Mouse (Mus musculus) left cerebral cortex, adult 2 months (tissue): ENCODE results near the gene Ncapd3. TPM values are rescaled to one million over a fixed set of nuclear protein-coding genes. Genes with fewer than 3 reads are reported as not detected.

Experiments
- DNase-seq, 2 experiments: peaks; one replicate each; pipeline ENCODE4 v3.0.0; 2021 to 2022; ENCODE audit warnings: low spot score in 2 of 2, mixed read lengths in 1 of 2; ENCODE audit errors: extremely low spot score in 1 of 2
- H3K27ac ChIP-seq: fragments of 200-600 bp; 2 replicates; pipeline ENCODE4 v1.8.1; 2022
- H3K4me3 ChIP-seq: fragments of 200-600 bp; 2 replicates; pipeline ENCODE4 v1.8.1; 2022
- CTCF ChIP-seq: fragments of 200-600 bp; IDR thresholded peaks from 2 replicates; pipeline ENCODE4 v1.8.1; 2022; ENCODE audit warnings: antibody characterized with exemption, mild to moderate bottlenecking, moderate library complexity
- intact Hi-C: fragments of 180-260 bp; cut with DNase I; formaldehyde crosslinking; loops from one replicate; pipeline ENCODE4 v1.15.1; 2025
- total RNA-seq, 2 experiments: library from RNA; stranded (reverse); gene quantifications; 2 replicates each; pipeline ENCODE4 v1.2.3; 2021

The Ncapd3 gene
- total RNA-seq, 2 experiments from 2014 or later, result 16.1 to 18.1 TPM

DNA sequence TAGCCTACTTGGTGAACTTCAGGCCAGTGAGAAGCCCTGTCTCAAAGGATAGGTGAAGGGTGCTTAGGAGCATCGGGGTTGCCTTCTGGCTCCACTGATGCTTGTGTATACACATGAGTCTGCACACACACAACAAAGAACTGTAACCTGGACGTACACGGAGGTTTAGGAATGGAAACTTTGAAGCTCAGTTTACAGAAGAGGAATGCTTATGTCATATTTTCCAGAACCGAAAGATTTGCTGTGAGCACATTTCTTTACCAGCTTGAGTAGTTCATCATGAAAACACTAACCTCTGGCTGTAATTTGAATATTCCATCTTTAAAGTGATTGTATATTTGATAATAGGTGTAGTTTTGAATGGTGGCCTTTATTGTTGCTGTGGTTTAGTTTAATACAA, 40.9 kb downstream of the Ncapd3 start:
- intact Hi-C loops, result no loop called here
- no peak for TF ChIP-seq CTCF
- Histone ChIP-seq H3K4me3 (no peak overlapping the region), H3K27ac (no peak overlapping the region)
- DNase-seq, result no peak

DNA sequence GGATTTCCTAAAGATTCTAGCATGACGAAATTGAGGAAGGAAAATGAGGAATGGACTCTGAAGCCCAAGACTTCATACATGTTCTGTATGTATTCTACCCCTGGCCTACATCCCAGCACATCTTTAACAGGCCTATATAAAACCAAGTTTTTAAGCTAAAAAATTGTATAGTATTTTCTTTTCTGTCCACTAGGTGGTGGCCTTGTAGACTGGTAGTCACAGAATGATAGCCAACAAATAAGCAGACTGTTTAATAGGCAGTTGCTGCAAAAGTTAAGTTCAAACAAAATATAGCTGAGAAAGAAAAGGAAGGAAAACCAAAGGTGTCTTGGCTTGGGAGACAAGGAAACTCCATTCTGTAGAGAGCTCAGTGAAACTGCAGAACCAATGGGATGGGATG, 44.7 kb downstream of the Ncapd3 start:
- H3K4me3 ChIP-seq, result no peak overlapping the region
- TF ChIP-seq CTCF, result peak; percentile 67
- no peak for DNase-seq
- H3K27ac ChIP-seq, result no peak overlapping the region
- intact Hi-C loops, result no loop called here

DNA sequence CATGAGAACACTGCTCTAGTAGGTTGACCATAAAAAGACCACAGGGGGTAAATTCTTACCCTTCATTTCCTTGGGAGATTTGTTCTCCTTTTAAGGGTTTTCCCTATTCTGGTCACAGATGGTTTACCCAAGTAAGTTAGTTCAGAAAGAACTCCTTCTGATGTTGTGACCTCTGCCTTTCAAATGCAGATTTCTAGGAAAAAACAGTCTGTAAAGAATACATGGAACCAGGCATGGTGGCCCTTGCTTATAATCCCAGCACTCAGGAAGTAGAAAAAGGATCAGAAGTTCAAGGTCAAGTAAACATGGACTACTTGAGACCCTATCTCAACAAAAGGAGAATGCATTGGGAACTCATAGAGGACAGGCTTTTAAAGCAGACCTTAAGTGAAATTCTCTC, 45.8 kb downstream of the Ncapd3 start:
- DNase-seq, result no peak
- TF ChIP-seq CTCF, result no peak
- intact Hi-C loops, result no loop called here
- no peak overlapping the region for H3K4me3 ChIP-seq
- no peak overlapping the region for H3K27ac ChIP-seq

DNA sequence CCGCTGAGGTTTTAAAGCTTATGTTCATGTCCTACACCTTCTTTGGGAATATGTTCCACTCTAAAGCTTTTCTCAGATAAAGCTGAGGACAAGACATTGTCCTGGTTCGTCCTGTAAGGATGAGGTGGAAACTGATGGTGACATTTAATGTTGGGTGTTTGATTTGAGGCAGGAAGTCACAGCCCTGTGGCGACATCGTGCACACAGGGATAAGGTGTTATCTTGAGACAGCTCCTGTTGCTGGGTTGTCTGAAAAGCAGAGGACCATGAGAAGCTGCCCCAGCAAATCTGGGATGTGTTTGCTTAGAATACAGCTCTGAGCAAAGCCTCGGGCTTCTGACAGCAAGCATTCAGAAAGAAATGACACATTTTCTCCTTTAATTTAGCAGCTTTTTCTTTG, 56.3 kb downstream of the Ncapd3 start:
- TF ChIP-seq CTCF, result no peak
- H3K4me3 ChIP-seq, result no peak overlapping the region
- intact Hi-C loops, result no loop called here
- no peak overlapping the region for H3K27ac ChIP-seq
- DNase-seq, result no peak

DNA sequence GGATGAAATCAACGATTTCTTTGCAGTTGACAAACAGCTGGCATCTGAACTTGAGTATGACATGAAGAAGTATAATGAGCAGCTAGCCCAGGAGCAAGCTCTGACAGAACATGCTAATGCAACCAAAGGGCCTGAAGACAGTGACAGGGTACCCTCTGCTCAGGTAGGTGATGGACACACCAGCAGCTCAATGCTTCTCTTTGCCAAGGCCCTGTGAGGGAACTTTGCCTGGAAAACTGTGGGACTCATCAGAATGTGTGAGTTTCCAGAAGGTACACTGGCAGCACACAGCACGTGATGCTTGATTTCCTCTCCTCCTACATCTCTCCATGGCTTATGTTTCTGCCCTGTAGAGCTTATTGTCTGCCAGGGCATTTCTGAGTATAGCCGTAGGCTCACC, 57.4 kb downstream of the Ncapd3 start:
- no peak for DNase-seq
- intact Hi-C loops, result no loop called here
- no peak for TF ChIP-seq CTCF
- no peak overlapping the region; the same call in 1 of the 2 replicates for H3K27ac ChIP-seq
- no peak overlapping the region for H3K4me3 ChIP-seq

DNA sequence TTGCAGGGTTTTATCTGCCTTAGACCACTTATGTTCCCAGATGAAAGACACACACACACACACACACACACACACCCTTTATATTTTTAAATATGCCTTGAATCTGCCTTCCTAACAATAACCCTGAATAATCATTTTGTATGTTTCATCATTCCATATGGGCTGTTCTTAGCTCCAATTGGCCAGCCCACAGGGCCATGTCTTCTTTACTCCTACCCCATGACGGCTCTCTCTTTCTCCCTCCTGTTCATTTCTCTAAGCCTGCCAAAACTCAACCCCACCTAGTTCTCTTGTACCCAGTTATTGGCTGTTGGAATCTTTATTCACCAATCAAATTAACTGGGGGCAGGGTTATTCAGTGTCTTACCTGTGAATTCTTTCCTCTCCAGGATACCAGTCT, 60.2 kb downstream of the Ncapd3 start:
- TF ChIP-seq CTCF, result no peak
- intact Hi-C loops, result no loop called here
- no peak for DNase-seq
- Histone ChIP-seq H3K4me3 (no peak overlapping the region), H3K27ac (peak overlapping the region; percentile 66; the same call in 1 of the 2 replicates)

DNA sequence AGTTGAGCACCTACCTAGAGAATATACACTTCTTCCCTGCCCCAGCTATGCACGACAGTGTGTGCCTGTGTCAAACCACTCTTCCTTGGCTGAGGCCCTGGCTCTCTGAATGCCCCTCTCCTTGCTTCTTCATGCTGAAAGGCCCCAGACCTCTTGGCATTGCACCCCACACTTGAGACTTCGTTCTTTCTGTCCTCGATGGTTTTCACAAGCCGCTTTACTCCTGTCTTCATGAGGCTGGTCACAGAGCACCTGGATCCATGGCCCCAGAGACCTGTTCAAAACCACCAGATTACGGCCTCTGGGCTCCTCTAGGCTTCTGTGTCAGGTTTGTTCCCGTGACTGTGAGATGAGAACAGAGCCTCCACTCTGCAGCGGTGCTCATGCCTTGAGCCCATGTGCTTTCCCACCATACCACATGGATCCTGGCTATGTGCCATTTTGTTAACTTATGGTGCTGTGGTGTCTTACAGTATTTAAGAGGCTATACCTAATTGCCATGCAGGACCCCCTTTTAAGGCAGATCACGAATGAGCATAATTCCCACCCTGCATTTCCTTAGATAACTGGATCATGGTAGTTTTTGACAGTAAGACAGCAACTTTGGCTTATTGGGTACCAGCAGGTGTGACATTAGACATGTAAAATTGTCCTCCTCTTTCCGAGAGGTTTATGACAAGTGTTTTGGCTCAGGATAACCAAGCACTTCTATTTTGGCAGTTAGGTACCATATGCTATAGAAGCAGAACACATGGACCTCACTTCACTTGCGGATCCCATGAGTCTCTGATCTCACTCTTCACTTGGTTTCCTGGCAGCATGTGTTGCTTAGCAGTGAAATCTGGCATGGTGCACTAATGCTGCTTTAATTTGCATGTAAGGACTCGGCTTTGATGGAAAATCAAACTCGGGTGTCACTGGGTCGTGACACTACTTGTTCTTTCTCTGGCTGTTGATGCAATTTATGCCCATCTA, 61.1 kb downstream of the Ncapd3 start:
- no peak for DNase-seq
- Histone ChIP-seq H3K27ac (peak overlapping the region; percentile 66), H3K4me3 (no peak overlapping the region)
- no peak for TF ChIP-seq CTCF
- intact Hi-C loops, result no loop called here

DNA sequence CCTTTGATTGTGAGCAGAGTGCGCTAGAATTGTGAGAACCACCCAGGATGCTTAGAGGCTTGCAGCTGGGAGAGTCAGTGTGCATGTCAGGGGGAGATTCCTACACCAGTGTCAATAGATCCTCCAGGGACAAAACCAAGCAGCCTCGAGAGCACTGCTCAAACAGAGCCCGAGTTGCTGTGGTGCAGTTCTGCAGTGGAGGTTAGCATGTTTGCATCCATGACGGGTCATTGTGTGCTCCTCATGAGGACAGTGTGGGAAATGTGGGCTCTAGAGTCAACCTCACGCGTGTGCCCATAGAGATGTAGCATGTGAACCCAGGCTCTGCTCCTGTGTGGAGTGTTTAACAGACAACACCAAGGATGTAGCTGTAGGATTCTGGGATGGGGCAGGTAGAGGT, 62.9 kb downstream of the Ncapd3 start:
- no peak for TF ChIP-seq CTCF
- Histone ChIP-seq H3K4me3 (no peak overlapping the region), H3K27ac (no peak overlapping the region)
- no peak for DNase-seq
- intact Hi-C loops, result no loop called here

DNA sequence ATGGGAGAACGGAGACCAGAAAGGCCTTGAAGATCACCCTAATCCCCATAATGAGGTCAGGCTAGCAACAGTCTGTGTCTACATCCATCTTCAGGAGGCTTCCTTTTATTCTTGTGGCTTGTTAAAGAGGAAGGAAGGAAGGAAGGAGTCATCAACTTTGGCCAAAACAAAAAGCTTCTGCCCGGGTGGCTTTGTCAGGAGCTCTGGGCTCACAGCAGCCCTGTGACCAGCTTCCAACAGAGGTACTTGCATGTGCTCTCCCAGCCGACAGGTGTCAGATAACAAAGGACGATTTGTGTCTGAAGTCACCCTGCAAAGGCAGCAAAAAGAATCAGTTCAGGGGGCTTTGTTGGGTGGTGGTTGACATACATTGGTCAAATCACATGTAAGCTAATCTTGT, 68.1 kb downstream of the Ncapd3 start:
- Histone ChIP-seq H3K27ac (no peak overlapping the region), H3K4me3 (no peak overlapping the region)
- intact Hi-C loops, result no loop called here
- DNase-seq, result no peak
- TF ChIP-seq CTCF, result no peak

DNA sequence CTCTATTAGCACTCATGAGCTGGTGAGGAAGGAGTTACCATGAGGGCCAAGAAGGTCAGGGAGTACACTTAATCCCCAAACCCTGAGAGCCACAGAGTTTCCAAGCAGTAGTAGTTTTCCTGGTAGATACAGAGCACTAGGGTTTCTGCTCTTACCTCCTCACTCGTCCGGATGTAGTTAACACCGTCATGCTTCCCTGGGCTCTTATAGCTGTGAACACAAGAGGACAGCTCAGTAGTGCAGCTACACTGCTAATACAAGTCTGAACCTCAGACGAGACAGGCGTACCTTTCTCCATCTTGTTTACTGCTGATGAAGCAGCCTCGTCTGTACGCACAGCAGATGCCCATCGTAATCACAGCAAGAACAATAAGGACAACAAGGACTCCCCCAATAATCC, 68.6 kb downstream of the Ncapd3 start:
- TF ChIP-seq CTCF, result no peak
- no peak for DNase-seq
- Histone ChIP-seq H3K27ac (no peak overlapping the region), H3K4me3 (no peak overlapping the region)
- intact Hi-C loops, result no loop called here

DNA sequence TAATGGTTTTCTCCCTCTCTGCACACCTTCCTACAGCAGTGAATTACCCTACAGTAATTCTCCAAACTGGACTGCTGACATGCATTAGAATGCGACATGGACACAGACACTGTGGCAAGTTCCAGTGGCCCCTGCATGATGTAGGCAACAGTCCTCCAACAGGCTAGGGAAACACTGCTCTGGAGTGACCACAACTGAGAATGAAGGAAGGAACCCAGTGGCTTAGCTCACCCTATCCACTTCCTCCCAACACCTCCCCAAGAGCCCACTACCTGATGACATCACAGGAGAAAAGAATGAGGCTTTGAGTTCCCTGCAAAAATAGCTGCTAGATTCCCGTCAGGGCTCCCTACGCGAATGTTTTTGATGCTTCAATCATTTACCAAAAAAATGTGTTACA, 69.5 kb downstream of the Ncapd3 start:
- TF ChIP-seq CTCF, result no peak
- intact Hi-C loops, result no loop called here
- peak overlapping the region; percentile 15; the same call in 1 of the 2 replicates for H3K27ac ChIP-seq
- no peak overlapping the region for H3K4me3 ChIP-seq
- no peak for DNase-seq

DNA sequence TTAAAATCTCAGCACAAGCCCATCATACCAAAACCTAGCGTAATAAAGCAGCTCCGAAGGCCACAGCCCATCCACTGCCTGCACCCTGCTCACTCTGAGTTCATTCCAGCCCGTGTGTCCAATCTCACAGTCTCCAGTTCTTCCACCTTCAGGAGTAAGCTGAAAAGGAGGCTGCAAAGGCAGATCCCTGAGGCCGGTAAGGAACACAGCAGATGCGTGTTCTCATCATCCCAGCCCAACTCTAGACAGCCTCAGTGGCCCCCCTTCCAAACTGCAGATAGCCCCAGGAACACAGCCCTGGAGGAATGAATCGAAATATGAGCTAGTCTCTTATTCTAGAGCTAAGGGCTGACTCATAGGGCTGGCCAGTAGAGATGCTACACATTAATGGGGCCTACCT, 71.5 kb downstream of the Ncapd3 start:
- DNase-seq, result no peak
- no peak overlapping the region for H3K4me3 ChIP-seq
- TF ChIP-seq CTCF, result no peak
- intact Hi-C loops, result no loop called here
- H3K27ac ChIP-seq, result no peak overlapping the region

DNA sequence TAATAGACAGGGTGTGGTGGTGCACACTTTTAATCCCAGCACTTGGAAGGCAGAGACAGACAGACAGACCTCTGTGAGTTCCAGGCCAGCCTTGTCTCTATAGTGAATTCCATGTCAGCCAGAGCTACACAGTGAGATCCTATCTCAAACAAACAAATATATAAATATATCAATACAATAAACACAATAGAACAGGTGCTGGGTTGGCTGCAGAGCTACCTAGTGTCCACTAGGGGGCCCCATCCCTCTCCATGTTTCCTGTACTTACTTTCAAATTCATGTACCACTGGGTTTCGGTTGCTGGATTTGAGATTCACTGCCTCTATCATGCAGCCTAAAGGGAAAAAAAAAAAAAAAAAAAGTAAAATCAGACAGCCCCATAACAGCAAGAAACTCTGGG, 76.1 kb downstream of the Ncapd3 start:
- intact Hi-C loops, result loop anchor here (1.0 to 2.0 kb wide), 2 partner anchors 70 to 221 kb away; no protein-coding TSS in a partner anchor
- Histone ChIP-seq H3K27ac (no peak overlapping the region; the same call in 1 of the 2 replicates), H3K4me3 (no peak overlapping the region)
- TF ChIP-seq CTCF, result peak; percentile 95
- DNase-seq, result peak in 1 of 2 experiments; percentile 45
